Mouse (Mus musculus) Patski (cell line): ENCODE data around the gene Osbpl3. TPM values are rescaled to one million over a fixed set of nuclear protein-coding genes. Genes with fewer than 3 reads are reported as not detected.

Source experiments
- ATAC-seq: fragments of 100-300 bp; one replicate; pipeline ENCODE4 v1.8.0; 2021
- CTCF ChIA-PET: fragments of 350-600 bp; sonication (Branson Sonifier 250); formaldehyde crosslinking; loops from one replicate; lab custom pipeline; 2022; ENCODE audit warnings: inconsistent platforms; lab: Charles Lee
- POLR2A ChIA-PET: fragments of 350-600 bp; sonication (Branson Sonifier 250); formaldehyde crosslinking; loops from one replicate; lab custom pipeline; 2022; ENCODE audit warnings: antibody characterized with exemption, inconsistent platforms; lab: Charles Lee
- DNase-seq: peaks from one replicate; pipeline ENCODE4 v3.0.0-alpha.2; 2011; ENCODE audit warnings: low read depth, low spot score
- H3K27me3 ChIP-seq: fragments of 371-371 bp; one replicate; pipeline ENCODE4 v1.5.1; 2021
- CTCF ChIP-seq: fragments of 100-300 bp; IDR thresholded peaks from one replicate; pipeline ENCODE4 v1.5.1; 2021
- in situ Hi-C: fragments of 300-500 bp; cut with MboI; formaldehyde crosslinking; loops from 3 replicates; pipeline ENCODE4 v1.11.1; 2018; ENCODE audit warnings: low pct_unique_long_range_greater_than_20kb, mixed read lengths
- polyA plus RNA-seq: library from polyadenylated mRNA; unstranded; gene quantifications from one replicate; pipeline ENCODE4 v1.2.3, GENCODE M21; 2021

Gene Osbpl3
- 117 TPM for polyA plus RNA-seq

- no peaks in the 10 kb centered on the region for H3K27me3 ChIP-seq
- TF ChIP-seq CTCF, result no peak
- ChIA-PET CTCF (interaction anchor here (0.7 to 1.8 kb wide), 7 partner anchors 36 to 151 kb away, joined by 3 to 4 read pairs (median 3); no protein-coding TSS in a partner anchor), POLR2A (interaction anchor here (0.9 to 1.8 kb wide), 4 partner anchors 15 to 105 kb away, joined by 3 to 5 read pairs (median 3); no protein-coding TSS in a partner anchor)
- peak; percentile 92 for ATAC-seq
- in situ Hi-C loops, result no loop called here
- peak; percentile 71 for DNase-seq
Measured at GRCm38 (mm10) chr6:50455829-50456469, at the start of gene Osbpl3. Gene Osbpl3, minus strand, starts transcription at chr6:50456201.

- no peak for ATAC-seq
- POLR2A ChIA-PET, result no interaction called here
- CTCF ChIA-PET, result interaction anchor here (0.9 to 1.5 kb wide), 3 partner anchors 14 to 51 kb away, joined by 3 read pairs; no protein-coding TSS in a partner anchor
- no peak for DNase-seq
- TF ChIP-seq CTCF, result no peak
- no peaks in the 10 kb centered on the region for H3K27me3 ChIP-seq
- in situ Hi-C loops, result no loop called here
Measured at GRCm38 (mm10) chr6:50505531-50505930, 49.5 kb upstream of the Osbpl3 start.

DNA sequence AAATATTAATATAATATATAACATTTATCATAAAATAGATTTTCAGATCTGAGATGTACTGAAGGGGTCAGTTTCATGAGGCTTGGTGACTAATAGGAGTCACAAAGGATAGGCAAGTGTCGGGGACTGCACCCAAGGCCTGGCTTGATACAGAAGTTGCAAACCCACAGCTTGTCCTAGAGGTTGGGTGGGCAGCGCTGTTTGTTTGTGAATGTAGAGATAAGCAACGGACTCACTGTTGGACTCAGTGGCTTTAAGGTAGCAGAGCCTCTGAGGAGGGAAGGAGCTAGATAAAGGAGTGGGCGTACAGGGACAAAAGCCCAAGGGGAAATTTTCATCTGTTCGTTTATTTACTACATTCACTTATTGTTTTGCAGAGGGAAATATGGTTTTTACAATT, 48.7 kb upstream of the Osbpl3 start:
- in situ Hi-C loops, result no loop called here
- ATAC-seq (no peak), DNase-seq (no peak)
- ChIA-PET POLR2A (no interaction called here), CTCF (interaction anchor here (0.9 to 1.5 kb wide), 4 partner anchors 15 to 99 kb away, joined by 3 read pairs; no protein-coding TSS in a partner anchor)
- H3K27me3 ChIP-seq, result no peaks in the 10 kb centered on the region
- no peak for TF ChIP-seq CTCF

GRCm38 (mm10) chr6:50503779-50504178, 47.8 kb upstream of the Osbpl3 start:
- ATAC-seq, result no peak
- CTCF ChIA-PET, result interaction anchor here (0.9 to 1.5 kb wide), 4 partner anchors 11 to 191 kb away, joined by 3 to 4 read pairs (median 3); no protein-coding TSS in a partner anchor
- no peak for TF ChIP-seq CTCF

DNA sequence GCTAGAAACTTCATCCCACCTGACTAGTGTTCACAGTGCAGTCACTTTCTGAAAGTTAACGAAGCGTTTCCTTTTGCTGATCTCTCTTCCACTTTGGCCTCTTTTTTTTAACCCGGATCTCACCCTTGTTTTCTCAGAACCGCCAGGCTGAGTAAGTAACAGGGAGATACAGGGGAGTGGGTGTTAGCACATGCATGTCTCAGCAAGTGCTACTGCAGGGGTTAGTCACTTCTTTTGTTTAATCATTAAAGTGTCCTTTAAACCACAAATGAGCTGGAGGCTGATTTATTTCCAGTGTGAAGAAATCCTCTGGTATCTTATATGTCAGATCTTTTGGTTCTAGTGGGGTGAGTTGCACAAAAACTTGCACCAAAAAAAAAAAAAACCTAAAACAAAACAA, 47.0 kb upstream of the Osbpl3 start:
- DNase-seq (peak; percentile 75), ATAC-seq (peak; percentile 83)
- no peak for TF ChIP-seq CTCF
- ChIA-PET CTCF (interaction anchor here (0.9 to 1.5 kb wide), 5 partner anchors 12 to 190 kb away, joined by 3 to 4 read pairs (median 3); partner anchors contain the start of gene Osbpl3), POLR2A (interaction anchor here (0.9 to 1.3 kb wide), 3 partner anchors 33 to 48 kb away, joined by 3 to 4 read pairs (median 3); no protein-coding TSS in a partner anchor)
- H3K27me3 ChIP-seq, result no peaks in the 10 kb centered on the region
- in situ Hi-C loops, result no loop called here

More at GRCm38 (mm10) chr6:50503779-50504178, 47.8 kb upstream of the Osbpl3 start:
- no peak for DNase-seq
- no peaks in the 10 kb centered on the region for H3K27me3 ChIP-seq
- POLR2A ChIA-PET, result interaction anchor here (0.6 to 1.3 kb wide), 3 partner anchors 44 to 71 kb away, joined by 3 read pairs; no protein-coding TSS in a partner anchor
- in situ Hi-C loops, result no loop called here

DNA sequence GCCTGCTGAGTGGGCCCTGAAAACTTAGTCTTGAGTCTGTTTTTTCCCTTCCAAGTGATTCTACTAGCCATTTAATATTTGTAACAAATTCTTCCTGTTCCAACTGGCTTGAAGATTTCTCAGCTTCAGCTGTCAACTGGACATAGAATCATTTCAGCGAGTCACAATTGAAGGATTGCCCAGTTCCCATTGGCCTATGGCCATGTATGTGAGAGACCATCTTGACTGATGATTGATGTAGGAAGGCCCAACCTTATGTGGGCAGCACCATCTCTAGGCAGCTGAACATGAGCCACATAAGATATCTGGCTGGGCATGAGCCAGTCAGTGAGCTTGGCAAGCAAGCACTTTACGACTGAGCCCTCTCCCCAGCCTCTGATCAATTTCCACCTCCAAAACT, 42.3 kb upstream of the Osbpl3 start:
- in situ Hi-C loops, result no loop called here
- ATAC-seq (no peak), DNase-seq (no peak)
- H3K27me3 ChIP-seq, result no peaks in the 10 kb centered on the region
- POLR2A ChIA-PET, result no interaction called here
- CTCF ChIA-PET, result interaction anchor here (0.9 kb wide), 1 partner anchor 13 kb away, joined by 3 read pairs; no protein-coding TSS in a partner anchor
- no peak for TF ChIP-seq CTCF

- ATAC-seq (no peak), DNase-seq (no peak)
- CTCF ChIA-PET, result no interaction called here
- H3K27me3 ChIP-seq, result no peaks in the 10 kb centered on the region
- in situ Hi-C loops, result no loop called here
- POLR2A ChIA-PET, result no interaction called here
- no peak for TF ChIP-seq CTCF
Measured at GRCm38 (mm10) chr6:50490519-50490918, 34.5 kb upstream of the Osbpl3 start.

DNA sequence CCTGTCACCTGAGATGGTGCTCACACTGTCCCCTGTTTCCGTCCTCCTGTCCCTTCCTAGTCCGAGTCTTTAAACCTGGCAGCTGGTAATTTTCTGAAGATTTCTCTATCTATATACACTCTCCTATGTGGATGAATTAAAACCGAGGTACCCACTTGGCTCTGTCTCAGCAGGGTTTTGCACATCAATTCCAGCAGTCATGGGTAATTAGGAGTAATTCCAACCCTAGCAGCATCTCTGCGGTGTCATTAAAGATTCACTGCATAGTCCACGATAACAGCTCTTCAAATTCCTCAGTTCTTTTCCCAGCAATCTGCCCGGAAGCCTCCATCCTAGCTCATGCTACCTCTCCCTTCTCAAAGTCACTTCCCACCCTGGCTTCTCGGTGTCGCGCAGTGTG, 33.4 kb upstream of the Osbpl3 start:
- in situ Hi-C loops, result no loop called here
- DNase-seq (no peak), ATAC-seq (no peak)
- no peak for TF ChIP-seq CTCF
- ChIA-PET CTCF (no interaction called here), POLR2A (no interaction called here)
- no peaks in the 10 kb centered on the region for H3K27me3 ChIP-seq

DNA sequence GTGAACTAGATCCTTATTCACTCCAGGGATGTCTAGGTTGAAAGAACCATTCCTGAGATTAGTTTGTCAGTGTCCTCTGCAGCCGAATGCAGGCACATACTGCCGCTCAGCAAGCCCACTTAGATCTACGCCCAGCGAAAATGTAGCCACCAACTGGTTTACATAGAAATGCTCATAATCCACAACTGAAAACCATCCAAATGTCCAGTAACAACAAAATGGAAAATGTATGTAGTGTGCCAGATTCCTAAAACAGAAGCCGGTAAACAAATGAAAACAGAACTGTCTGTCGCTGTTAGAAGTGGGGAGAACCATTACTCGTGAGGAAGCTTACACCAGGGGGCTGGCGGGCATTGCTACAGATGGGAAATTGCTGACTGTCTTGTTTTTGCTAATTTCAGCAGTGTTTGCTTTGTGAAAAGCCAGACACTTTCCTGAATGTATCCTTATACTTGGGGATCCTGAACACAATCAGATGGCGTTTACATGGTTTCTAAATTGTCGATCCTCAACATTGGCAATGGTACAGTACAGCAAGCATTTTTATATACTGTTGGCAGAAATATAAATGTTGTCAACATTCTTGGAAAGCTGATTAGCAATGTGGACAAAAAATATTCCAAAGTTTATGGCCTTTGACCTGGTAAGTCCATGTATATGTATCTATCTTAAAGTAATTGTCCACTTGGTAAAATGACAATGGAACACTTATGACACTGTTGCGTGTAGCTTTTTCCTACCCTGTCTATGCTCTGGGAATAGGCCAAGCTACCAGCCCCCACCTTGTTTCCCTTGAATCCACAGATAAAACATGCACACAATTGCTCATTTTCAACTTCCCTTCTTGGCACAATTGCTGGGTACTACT, 30.3 kb upstream of the Osbpl3 start:
- ChIA-PET CTCF (interaction anchor here (1.1 to 1.4 kb wide), 2 partner anchors 10 to 12 kb away, joined by 3 to 4 read pairs; no protein-coding TSS in a partner anchor), POLR2A (no interaction called here)
- no peak for TF ChIP-seq CTCF
- no peak for ATAC-seq
- no peaks in the 10 kb centered on the region for H3K27me3 ChIP-seq
- in situ Hi-C loops, result no loop called here
- no peak for DNase-seq

DNA sequence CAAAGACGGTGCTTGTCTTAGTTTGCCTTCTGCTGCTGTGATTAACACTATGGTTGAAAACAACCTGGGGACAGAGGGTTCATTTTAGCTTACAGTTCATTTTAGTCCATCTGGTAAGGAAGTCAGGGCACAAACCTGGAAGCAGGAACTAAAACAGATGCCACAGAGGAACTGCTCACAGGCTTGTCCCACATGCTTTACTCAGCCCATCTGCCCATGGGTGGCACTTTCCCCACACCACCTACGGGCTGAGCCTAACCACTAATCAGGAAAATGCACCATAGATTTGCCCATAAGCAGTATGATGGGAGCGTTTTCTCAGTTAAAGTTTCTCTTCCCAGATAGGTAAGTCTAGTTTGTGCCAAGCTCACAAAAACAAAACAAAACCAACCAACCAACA, 27.4 kb upstream of the Osbpl3 start:
- in situ Hi-C loops, result no loop called here
- H3K27me3 ChIP-seq, result no peaks in the 10 kb centered on the region
- ChIA-PET CTCF (no interaction called here), POLR2A (no interaction called here)
- ATAC-seq (no peak), DNase-seq (no peak)
- no peak for TF ChIP-seq CTCF
